Mouse (Mus musculus) limb, embryonic 14.5 days (tissue): ENCODE measurements around the gene Tbx19. TPM values are rescaled to one million over a fixed set of nuclear protein-coding genes. Genes with fewer than 3 reads are reported as not detected.
A peak's percentile ranks its signal among the peaks of the same experiment; 100 is the strongest.

Source experiments
- ATAC-seq: fragments of 200-750 bp; cut with Nextera tagmentation; 2 replicates; pipeline ENCODE4 v1.8.0; 2017; ENCODE audit warnings: low read depth, moderate number of reproducible peaks, moderate TSS enrichment; ENCODE audit not compliant: low FRiP score
- DNase-seq: peaks from one replicate; pipeline ENCODE4 v3.0.0-alpha.2; 2015; ENCODE audit warnings: low spot score
- H3K27ac ChIP-seq: fragments of 300-500 bp; sonication (generic); replicated peaks from 2 replicates; pipeline ENCODE4 v1.5.1; 2014; ENCODE audit warnings: low read depth, mild to moderate bottlenecking, low read length, moderate library complexity, mixed read lengths
- H3K27me3 ChIP-seq: fragments of 300-500 bp; sonication (generic); 2 replicates; pipeline ENCODE4 v1.6.1; 2014; ENCODE audit warnings: low read length, mixed read lengths; ENCODE audit not compliant: control insufficient read depth, insufficient read depth
- H3K36me3 ChIP-seq: fragments of 300-500 bp; sonication (generic); 2 replicates; pipeline ENCODE4 v1.6.1; 2014; ENCODE audit warnings: mild to moderate bottlenecking, low read length, moderate library complexity, mixed read lengths; ENCODE audit not compliant: control insufficient read depth, insufficient read depth
- H3K4me1 ChIP-seq: fragments of 300-500 bp; sonication (generic); 2 replicates; pipeline ENCODE4 v1.6.1; 2014; ENCODE audit warnings: antibody characterized with exemption, low read length, mixed read lengths; ENCODE audit not compliant: control insufficient read depth, insufficient read depth
- H3K4me2 ChIP-seq: fragments of 300-500 bp; sonication (generic); replicated peaks from 2 replicates; pipeline ENCODE4 v1.6.1; 2014; ENCODE audit warnings: low read depth, mild to moderate bottlenecking, low read length, moderate library complexity; ENCODE audit not compliant: severe bottlenecking
- H3K4me3 ChIP-seq: fragments of 300-500 bp; sonication (generic); replicated peaks from 2 replicates; pipeline ENCODE4 v1.5.1; 2014; ENCODE audit warnings: low read length
- H3K9ac ChIP-seq: fragments of 300-500 bp; sonication (generic); 2 replicates; pipeline ENCODE4 v1.6.1; 2014; ENCODE audit warnings: mild to moderate bottlenecking, low read depth, low read length, moderate library complexity; ENCODE audit not compliant: severe bottlenecking
- H3K9me3 ChIP-seq: fragments of 300-500 bp; sonication (generic); 2 replicates; pipeline ENCODE4 v1.6.1; 2016; ENCODE audit warnings: low read length; ENCODE audit not compliant: control insufficient read depth
- POLR2A ChIP-seq: fragments of 200-500 bp; IDR thresholded peaks from 2 replicates; pipeline ENCODE4 v1.8.0; 2012; ENCODE audit warnings: inconsistent platforms, mild to moderate bottlenecking, moderate library complexity, borderline replicate concordance; ENCODE audit not compliant: insufficient read depth, insufficient read length; ENCODE audit errors: extremely low read depth
- WGBS: fragments of 180-500 bp; shearing (Covaris S2); extraction: QIAGEN DNeasy Blood & Tissue Kit; methylation state at CpG from one replicate; pipeline ENCODE4 v1.1.7; 2014; 5-methylcytosine and 5-hydroxymethylcytosine counted together
- polyA plus RNA-seq, 2 experiments: library from polyadenylated mRNA; depleted of rRNA in 1 of 2; stranded (reverse) in 1 of 2; unstranded in 1 of 2; fragments of >200 nt; fragmentation: Nextera tagmentation in 1 of 2; extraction: Ambion mirVana in 1 of 2; gene quantifications; 2 replicates each; pipeline versions ENCODE4 v1.2.1 to v1.2.3; 2012 to 2014

Gene Tbx19
- polyA plus RNA-seq, 2 experiments, result not detected

DNA sequence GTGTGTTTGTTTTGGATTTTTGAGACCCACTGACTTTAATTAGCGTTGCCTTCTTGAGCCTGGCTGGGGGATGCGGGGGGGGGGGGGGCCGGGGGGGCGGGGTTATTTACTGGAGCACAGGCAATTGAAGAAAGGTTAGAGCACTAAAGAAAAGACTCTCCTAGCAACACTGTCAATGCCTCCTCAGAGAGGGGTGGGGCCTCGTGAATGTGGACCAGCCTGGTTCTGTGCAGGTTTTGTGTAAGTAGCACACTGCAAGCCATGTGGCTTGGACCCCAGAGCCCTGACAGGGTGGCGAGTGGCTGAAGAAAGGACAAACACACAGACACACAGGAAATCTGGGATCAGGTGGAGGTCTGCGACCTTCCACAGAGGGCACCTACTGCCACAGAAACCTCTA, 65.7 kb downstream of the Tbx19 start:
- Histone ChIP-seq H3K4me3 (no peak overlapping the region), H3K27me3 (no peaks in the 10 kb centered on the region), H3K9me3 (no peaks in the 10 kb centered on the region), H3K9ac (no peak overlapping the region), H3K4me1 (no peaks in the 10 kb centered on the region), H3K27ac (no peak overlapping the region), H3K36me3 (no peaks in the 10 kb centered on the region), H3K4me2 (no peak overlapping the region)
- no peak for DNase-seq
- no peak for ATAC-seq
- no peak for TF ChIP-seq POLR2A
- WGBS, result 35% methylated on average over 7 of the region's 7 CpGs

DNA sequence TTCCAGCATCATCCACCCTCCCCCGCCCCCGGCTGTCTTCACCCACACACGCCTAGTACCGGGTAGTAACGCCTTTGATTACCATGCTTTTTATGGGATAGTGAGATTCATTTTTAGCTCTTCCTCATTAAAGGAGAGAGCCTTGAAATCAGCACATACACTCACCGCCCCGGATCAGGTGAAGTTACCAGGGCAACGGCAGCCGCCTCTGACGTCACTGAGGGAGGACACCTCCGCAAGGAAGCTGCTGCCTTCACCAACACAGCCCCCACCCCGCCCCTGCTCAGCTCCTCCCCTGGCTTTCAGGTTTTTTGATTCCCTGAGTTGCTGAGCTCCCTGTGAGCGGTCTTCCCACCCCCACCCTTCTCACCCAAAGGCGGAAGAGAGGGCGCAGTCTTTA, 68.9 kb downstream of the Tbx19 start:
- Histone ChIP-seq H3K4me2 (peak overlapping the region; percentile 29), H3K27ac (no peak overlapping the region), H3K9ac (no peak overlapping the region), H3K4me1 (no peaks in the 10 kb centered on the region), H3K27me3 (no peaks in the 10 kb centered on the region), H3K4me3 (0 out of 2 replicates have a peak overlapping the region, but pooled peaks have one; percentile 3), H3K9me3 (no peaks in the 10 kb centered on the region), H3K36me3 (no peaks in the 10 kb centered on the region)
- ATAC-seq (0 out of 2 replicates have a peak, but pooled peaks have one; percentile 37), DNase-seq (no peak)
- WGBS, result 11% methylated on average over 15 of the region's 15 CpGs
- TF ChIP-seq POLR2A, result no peak

DNA sequence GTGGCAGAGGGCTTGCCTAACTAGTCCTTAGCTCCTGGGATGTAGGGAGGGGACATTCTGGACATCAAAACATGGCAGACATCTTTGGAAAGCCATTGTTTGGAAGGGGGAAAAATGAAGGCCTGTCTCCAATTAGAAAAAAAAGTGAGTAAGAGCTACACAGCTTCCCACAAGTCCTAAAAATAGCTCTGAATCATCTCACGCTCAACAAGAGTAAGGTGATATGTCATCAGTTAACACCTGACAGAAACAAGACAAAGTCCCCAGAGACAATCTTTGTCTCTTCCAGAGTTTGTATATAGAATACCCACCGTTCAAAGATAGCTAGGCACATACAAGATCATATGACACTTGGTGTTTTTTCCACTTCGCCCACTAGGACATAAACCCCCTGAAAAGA, 71.0 kb downstream of the Tbx19 start:
- Histone ChIP-seq H3K36me3 (no peaks in the 10 kb centered on the region), H3K4me3 (no peak overlapping the region), H3K4me2 (no peak overlapping the region), H3K27me3 (no peaks in the 10 kb centered on the region), H3K27ac (no peak overlapping the region), H3K9me3 (no peaks in the 10 kb centered on the region), H3K4me1 (no peaks in the 10 kb centered on the region), H3K9ac (no peak overlapping the region)
- DNase-seq, result no peak
- WGBS, result 78% methylated on average over 3 of the region's 3 CpGs
- TF ChIP-seq POLR2A, result no peak
- ATAC-seq, result no peak

Other genes with a start within 250 kb of the Tbx19 start
- not detected in 2 replicates for gene Xcl1, start 225.2 kb downstream of the Tbx19 start, polyA plus RNA-seq (2012; rRNA removed)
- not detected in 2 replicates for gene Xcl1, start 225.2 kb downstream of the Tbx19 start, polyA plus RNA-seq (2014; fragmentation: Nextera tagmentation; extraction: Ambion mirVana)
- 21.1 and 23.7 TPM in 2 replicates for gene Sft2d2, start 33.7 kb upstream of the Tbx19 start, polyA plus RNA-seq (2012; rRNA removed)
- gene Sft2d2, start 33.7 kb upstream of the Tbx19 start, polyA plus RNA-seq (2014; fragmentation: Nextera tagmentation; extraction: Ambion mirVana), result 26.9 and 27.6 TPM in 2 replicates
- 34.5 and 52.4 TPM in 2 replicates for gene Tiprl, start 76.2 kb upstream of the Tbx19 start, polyA plus RNA-seq (2012; rRNA removed)
- gene Tiprl, start 76.2 kb upstream of the Tbx19 start, polyA plus RNA-seq (2014; fragmentation: Nextera tagmentation; extraction: Ambion mirVana), result 84.9 and 99.1 TPM in 2 replicates
- 9.4 and 14.6 TPM in 2 replicates for gene Gpr161, start 135.0 kb upstream of the Tbx19 start, polyA plus RNA-seq (2012; rRNA removed)
- 1.8 and 2.0 TPM in 2 replicates for gene Gpr161, start 135.0 kb upstream of the Tbx19 start, polyA plus RNA-seq (2014; fragmentation: Nextera tagmentation; extraction: Ambion mirVana)